Mouse (Mus musculus) lung, embryonic 14.5 days (tissue): ENCODE measurements at regions not wholly inside any gene's neighbourhood (a gene's known extent, or its start where the extent isn't known, plus 50 kb on each side); places are given as distances from the start of the nearest gene placed in this dataset.

Source experiments
- ATAC-seq: fragments of 200-750 bp; cut with Nextera tagmentation; 2 replicates; pipeline ENCODE4 v1.8.0; 2017; ENCODE audit warnings: mild to moderate bottlenecking, moderate TSS enrichment, moderate library complexity; ENCODE audit not compliant: insufficient read depth
- DNase-seq: peaks from one replicate; pipeline ENCODE4 v3.0.0-alpha.2; 2015
- H3K27ac ChIP-seq: fragments of 300-500 bp; sonication (generic); 2 replicates; pipeline ENCODE4 v1.5.1; 2014; ENCODE audit warnings: low read depth, mild to moderate bottlenecking, moderate library complexity
- H3K27me3 ChIP-seq: fragments of 300-500 bp; sonication (generic); 2 replicates; pipeline ENCODE4 v1.6.1; 2014; ENCODE audit warnings: low read length, control low read depth; ENCODE audit not compliant: insufficient read depth
- H3K36me3 ChIP-seq: fragments of 300-500 bp; sonication (generic); 2 replicates; pipeline ENCODE4 v1.6.1; 2014; ENCODE audit warnings: control low read depth; ENCODE audit not compliant: insufficient read depth
- H3K4me1 ChIP-seq: fragments of 300-500 bp; sonication (generic); 2 replicates; pipeline ENCODE4 v1.6.1; 2014; ENCODE audit warnings: antibody characterized with exemption, control low read depth; ENCODE audit not compliant: insufficient read depth
- H3K4me2 ChIP-seq: fragments of 300-500 bp; sonication (generic); 2 replicates; pipeline ENCODE4 v1.6.1; 2014; ENCODE audit warnings: mild to moderate bottlenecking
- H3K4me3 ChIP-seq: fragments of 300-500 bp; sonication (generic); 2 replicates; pipeline ENCODE4 v1.5.1; 2014; ENCODE audit warnings: low read depth, low read length
- H3K9ac ChIP-seq: fragments of 300-500 bp; sonication (generic); 2 replicates; pipeline ENCODE4 v1.6.1; 2014
- H3K9me3 ChIP-seq: fragments of 300-500 bp; sonication (generic); 2 replicates; pipeline ENCODE4 v1.6.1; 2016; ENCODE audit warnings: low read depth, low read length, control low read depth
- CTCF ChIP-seq: IDR thresholded peaks from 2 replicates; pipeline ENCODE4 v1.5.1; 2016; ENCODE audit warnings: antibody characterized with exemption, low read depth
- WGBS: fragments of 180-500 bp; shearing (Covaris S2); extraction: QIAGEN DNeasy Blood & Tissue Kit; methylation state at CpG from one replicate; pipeline ENCODE4 v1.1.7; 2014; 5-methylcytosine and 5-hydroxymethylcytosine counted together

DNA sequence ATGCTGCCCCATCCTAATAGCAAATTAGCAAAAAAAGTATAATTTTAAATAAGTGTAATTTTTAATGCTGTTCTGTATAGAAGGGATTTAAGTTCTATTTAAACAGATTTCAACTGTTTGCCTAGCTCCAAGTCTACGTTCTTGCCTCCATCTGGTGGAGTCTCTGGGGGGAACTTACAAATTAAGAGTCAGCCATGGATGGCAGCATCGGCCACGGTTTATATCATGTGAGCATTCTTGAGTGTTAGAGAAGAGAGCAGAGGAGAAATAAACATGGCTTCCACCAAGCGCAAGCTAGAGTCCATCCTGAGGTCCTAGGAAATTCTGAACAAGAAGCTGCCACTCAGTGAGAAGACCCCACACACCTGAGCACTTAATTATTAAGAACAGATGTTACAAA, 576.4 kb downstream of the Gm19410 start:
- DNase-seq: peak; percentile 21
- no peak for ATAC-seq
- WGBS: 55% methylated on average over 4 of the region's 4 CpGs

DNA sequence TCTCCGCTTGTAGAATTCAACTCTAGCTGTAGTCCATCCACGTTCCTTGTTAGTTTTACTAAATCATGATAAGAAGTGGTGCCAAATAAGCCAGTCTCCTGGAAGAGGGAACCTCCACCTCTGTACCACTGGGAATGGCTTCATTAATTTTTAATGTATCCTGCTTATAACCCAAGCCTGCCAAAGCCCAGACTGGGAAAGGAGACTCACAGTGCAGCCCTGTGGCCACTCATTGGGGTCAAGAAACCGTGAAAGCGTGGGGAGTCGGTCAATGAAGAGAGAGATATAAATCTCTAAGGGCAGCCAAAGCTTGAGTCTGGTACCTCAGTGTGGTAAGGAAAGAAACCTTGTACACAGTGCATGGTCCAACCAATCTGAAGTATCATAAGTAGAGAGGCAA, 577.1 kb downstream of the Gm19410 start:
- no peak for ATAC-seq
- H3K27ac ChIP-seq: no peak overlapping the region
- 62% methylated on average over 5 of the region's 5 CpGs for WGBS

More for the DNA sequence above, 576.4 kb downstream of the Gm19410 start:
- Histone ChIP-seq H3K27me3 (no peaks in the 10 kb centered on the region), H3K9ac (no peak overlapping the region), H3K4me3 (no peak overlapping the region), H3K27ac (no peak overlapping the region), H3K4me1 (no peaks in the 10 kb centered on the region), H3K9me3 (no peaks in the 10 kb centered on the region), H3K36me3 (no peaks in the 10 kb centered on the region), H3K4me2 (no peak overlapping the region)
- TF ChIP-seq CTCF: no peak

DNA sequence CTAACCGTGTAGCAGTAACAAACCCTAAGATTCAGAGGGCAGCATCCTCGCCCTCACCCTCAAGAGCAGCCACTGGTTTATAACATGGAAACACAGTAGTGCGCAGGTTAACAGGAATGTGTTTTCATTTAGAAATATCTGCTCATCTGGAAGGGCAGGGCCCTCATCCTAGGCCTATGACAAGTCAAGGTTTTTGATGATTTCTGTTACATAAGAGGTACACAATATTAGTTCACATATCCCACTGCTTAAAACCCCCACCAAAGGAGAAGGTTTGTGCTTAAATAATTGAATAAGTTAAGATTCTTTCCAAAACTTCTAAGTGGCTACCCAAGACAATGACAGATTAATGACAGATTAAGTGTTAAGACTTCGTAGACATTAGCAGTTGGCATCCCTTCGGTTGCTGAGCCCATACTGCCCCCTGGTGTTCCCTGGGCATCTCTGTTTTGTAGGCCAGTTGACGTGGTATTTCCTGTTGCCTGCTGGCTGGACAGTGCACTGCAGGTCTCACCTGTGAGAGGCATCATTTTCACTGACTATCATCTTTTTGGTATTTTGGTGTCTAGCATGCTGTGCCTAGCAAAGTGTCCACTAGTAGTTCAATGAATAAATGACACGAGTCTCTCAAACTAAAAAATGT, 581.2 kb downstream of the Gm19410 start:
- Histone ChIP-seq H3K4me3 (no peak overlapping the region), H3K9me3 (no peaks in the 10 kb centered on the region), H3K9ac (no peak overlapping the region), H3K27ac (no peak overlapping the region), H3K36me3 (no peaks in the 10 kb centered on the region), H3K27me3 (no peaks in the 10 kb centered on the region), H3K4me2 (no peak overlapping the region), H3K4me1 (no peaks in the 10 kb centered on the region)
- peak; percentile 77 for ATAC-seq
- peak; percentile 89 for DNase-seq
- 41% methylated on average over 7 of the region's 7 CpGs for WGBS
- peak; percentile 98 for TF ChIP-seq CTCF

More for the DNA sequence above, 577.1 kb downstream of the Gm19410 start:
- no peaks in the 10 kb centered on the region for H3K9me3 ChIP-seq
- no peaks in the 10 kb centered on the region for H3K4me1 ChIP-seq
- no peaks in the 10 kb centered on the region for H3K36me3 ChIP-seq
- no peak for DNase-seq
- no peak for TF ChIP-seq CTCF
- no peaks in the 10 kb centered on the region for H3K27me3 ChIP-seq
- H3K4me3 ChIP-seq: no peak overlapping the region
- H3K9ac ChIP-seq: no peak overlapping the region
- no peak overlapping the region for H3K4me2 ChIP-seq

DNA sequence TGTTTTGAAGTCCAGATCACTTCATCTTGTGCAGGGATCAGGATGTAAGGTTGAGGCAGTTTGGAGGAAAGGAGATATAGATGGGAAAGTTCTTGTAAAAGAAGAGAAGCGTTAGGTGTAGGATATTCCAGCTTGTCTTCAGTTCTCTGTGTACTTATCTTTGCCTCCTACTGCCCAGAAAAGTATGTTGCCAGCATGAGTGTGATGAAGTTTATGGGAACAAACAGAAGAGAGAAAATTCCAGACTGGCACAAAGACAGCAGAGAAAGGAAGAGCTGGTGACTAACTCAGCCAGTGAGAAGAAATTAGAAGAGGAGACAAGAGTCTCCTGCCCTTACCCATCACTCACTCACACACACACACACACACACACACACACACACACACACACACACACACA, 582.5 kb downstream of the Gm19410 start:
- H3K36me3 ChIP-seq: no peaks in the 10 kb centered on the region
- H3K9ac ChIP-seq: no peak overlapping the region
- no peak overlapping the region for H3K4me2 ChIP-seq
- 79% methylated on average over 1 of the region's 1 CpGs for WGBS
- ATAC-seq (no peak), DNase-seq (no peak)
- H3K9me3 ChIP-seq: no peaks in the 10 kb centered on the region
- H3K27ac ChIP-seq: no peak overlapping the region
- H3K27me3 ChIP-seq: no peaks in the 10 kb centered on the region
- no peak for TF ChIP-seq CTCF
- no peaks in the 10 kb centered on the region for H3K4me1 ChIP-seq
- H3K4me3 ChIP-seq: no peak overlapping the region

DNA sequence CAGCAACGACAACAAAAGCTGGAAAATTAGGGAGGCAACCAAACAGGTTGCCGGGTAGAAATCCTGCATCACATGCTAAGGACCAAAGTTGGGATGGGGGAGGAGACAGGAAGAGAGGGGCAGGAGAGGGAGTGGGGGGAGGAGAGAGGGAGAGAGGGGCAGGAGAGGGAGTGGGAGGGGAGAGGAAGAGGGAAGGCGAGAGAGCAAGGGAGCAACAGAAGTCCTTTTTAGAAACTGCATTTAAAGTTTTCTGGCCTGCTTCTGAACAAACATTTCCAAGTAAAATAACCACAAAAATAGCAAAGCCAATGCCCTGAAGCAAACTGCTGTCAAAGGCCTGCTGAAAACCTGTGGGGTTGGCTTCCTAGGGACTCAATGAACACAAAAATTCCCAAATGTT, 589.3 kb downstream of the Gm19410 start:
- no peaks in the 10 kb centered on the region for H3K9me3 ChIP-seq
- no peak overlapping the region for H3K4me3 ChIP-seq
- no peak for TF ChIP-seq CTCF
- H3K9ac ChIP-seq: no peak overlapping the region
- 17% methylated on average over 3 of the region's 3 CpGs for WGBS
- no peak for ATAC-seq
- no peaks in the 10 kb centered on the region for H3K4me1 ChIP-seq
- H3K27me3 ChIP-seq: no peaks in the 10 kb centered on the region
- H3K27ac ChIP-seq: peak overlapping the region; percentile 60; the same call in 1 of the 2 replicates
- DNase-seq: peak; percentile 32
- H3K4me2 ChIP-seq: no peak overlapping the region
- H3K36me3 ChIP-seq: no peaks in the 10 kb centered on the region

DNA sequence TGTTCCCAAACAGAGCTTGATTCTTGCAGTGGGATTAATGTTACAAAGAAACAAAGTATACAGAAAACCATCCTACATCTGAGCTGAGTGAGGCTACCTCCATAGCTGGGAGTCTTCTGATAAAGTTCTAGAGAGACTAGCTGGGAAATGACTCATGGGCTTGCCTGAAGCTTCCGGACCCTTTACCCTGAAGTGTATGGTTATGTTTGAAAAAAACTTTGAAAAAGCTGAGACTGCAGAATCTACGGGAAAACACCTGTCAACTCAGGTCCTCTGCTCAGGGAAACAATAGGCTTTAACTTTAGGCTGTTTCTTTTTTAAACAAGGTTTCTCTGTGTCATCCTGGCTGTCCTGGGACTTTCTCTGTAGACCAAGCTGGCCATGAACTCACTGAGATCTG, 593.4 kb downstream of the Gm19410 start:
- H3K9ac ChIP-seq: no peak overlapping the region
- ATAC-seq: no peak
- no peaks in the 10 kb centered on the region for H3K36me3 ChIP-seq
- no peaks in the 10 kb centered on the region for H3K9me3 ChIP-seq
- H3K4me2 ChIP-seq: no peak overlapping the region
- TF ChIP-seq CTCF: no peak
- no peaks in the 10 kb centered on the region for H3K27me3 ChIP-seq
- 71% methylated on average over 2 of the region's 2 CpGs for WGBS
- no peaks in the 10 kb centered on the region for H3K4me1 ChIP-seq
- no peak for DNase-seq
- no peak overlapping the region for H3K4me3 ChIP-seq
- no peak overlapping the region for H3K27ac ChIP-seq

DNA sequence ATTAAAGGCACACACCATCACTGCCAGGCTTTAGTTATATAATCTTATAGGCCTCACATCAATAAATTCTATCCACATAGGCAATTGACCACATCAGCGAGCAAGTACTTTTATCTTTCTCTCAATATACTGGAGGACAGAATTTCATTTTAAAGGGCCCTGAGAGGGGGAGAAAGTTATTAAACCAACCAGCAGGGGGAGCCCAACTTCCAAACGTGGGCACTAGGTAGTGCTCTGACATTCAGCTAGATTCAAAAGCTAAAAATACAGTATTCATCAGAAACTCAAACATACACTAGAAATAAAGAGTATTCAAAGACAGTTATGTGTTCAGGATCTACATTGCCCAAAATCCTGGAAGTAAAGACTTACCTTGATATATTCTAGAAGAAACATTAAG, 595.7 kb downstream of the Gm19410 start:
- H3K4me1 ChIP-seq: no peaks in the 10 kb centered on the region
- WGBS: 6% methylated on average over 2 of the region's 2 CpGs
- H3K9me3 ChIP-seq: no peaks in the 10 kb centered on the region
- ATAC-seq (peak; percentile 79), DNase-seq (peak; percentile 95)
- H3K36me3 ChIP-seq: no peaks in the 10 kb centered on the region
- no peak overlapping the region for H3K4me2 ChIP-seq
- H3K27ac ChIP-seq: no peak overlapping the region
- no peaks in the 10 kb centered on the region for H3K27me3 ChIP-seq
- no peak overlapping the region for H3K4me3 ChIP-seq
- H3K9ac ChIP-seq: no peak overlapping the region
- TF ChIP-seq CTCF: peak; percentile 78
